Mouse (Mus musculus) lung, adult 2 months (tissue): ENCODE measurements around the gene Slc24a5. TPM values are rescaled to one million over a fixed set of nuclear protein-coding genes. Genes with fewer than 3 reads are reported as not detected.

Experiments
- DNase-seq: peaks from one replicate; pipeline ENCODE4 v3.0.0; 2022
- H3K4me1 ChIP-seq: fragments of 200-500 bp; 2 replicates; pipeline ENCODE4 v1.6.1; 2011; ENCODE audit warnings: low read length; ENCODE audit not compliant: control insufficient read depth, insufficient read depth
- H3K4me3 ChIP-seq: fragments of 200-500 bp; replicated peaks from 2 replicates; pipeline ENCODE3; 2011; ENCODE audit warnings: low read depth, mild to moderate bottlenecking, control low read depth, low read length; ENCODE audit errors: extremely low read depth
- CTCF ChIP-seq: fragments of 200-500 bp; IDR thresholded peaks from 2 replicates; pipeline ENCODE4 v1.5.1; 2011; ENCODE audit warnings: mild to moderate bottlenecking, low read length, control low read depth; ENCODE audit not compliant: insufficient read depth
- POLR2A ChIP-seq: fragments of 200-500 bp; IDR thresholded peaks from 2 replicates; pipeline ENCODE4 v1.6.1; 2011; ENCODE audit warnings: low read depth, mild to moderate bottlenecking, control low read depth, low read length, borderline replicate concordance; ENCODE audit errors: extremely low read depth
- WGBS: fragments of 180-500 bp; shearing (Covaris S2); methylation state at CpG from one replicate; pipeline ENCODE4 v1.1.7; 2018; 5-methylcytosine and 5-hydroxymethylcytosine counted together
- polyA plus RNA-seq: library from polyadenylated mRNA; depleted of rRNA; stranded (reverse); fragments of >200 nt; gene quantifications from 2 replicates; pipeline ENCODE4 v1.2.3, GENCODE M21; 2012; rRNA removed

Slc24a5 gene
- polyA plus RNA-seq: 0.07 TPM in 1 of 2 replicates, not detected in the other

DNA sequence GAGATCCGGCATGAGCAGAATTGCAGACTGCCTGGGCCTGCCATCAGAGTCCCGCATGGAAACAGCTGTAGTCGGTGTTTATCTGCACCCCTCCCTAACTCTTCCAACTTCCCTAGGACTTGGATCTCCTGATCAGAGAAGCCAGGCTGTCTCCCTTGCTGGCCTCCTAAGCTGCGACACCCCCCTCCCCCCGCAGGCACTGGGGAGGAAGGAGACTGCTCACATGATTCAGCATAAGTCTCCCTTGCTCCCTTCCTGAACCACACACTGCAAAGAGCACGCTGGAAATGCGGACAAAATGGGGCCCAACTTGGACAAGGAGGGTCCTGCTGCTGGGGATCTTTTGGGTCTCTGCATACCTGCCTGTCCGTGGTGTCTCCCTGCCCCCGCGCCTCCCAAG, at the start of gene Slc24a5:
TSS of gene Slc24a5 (plus strand) at position 231 of the 400 bp plus-strand sequence.
- TF ChIP-seq CTCF (no peak), POLR2A (no peak)
- DNase-seq: no peak
- H3K4me3 ChIP-seq: no peak within 1 kb of the TSS
- no peaks in the 10 kb centered on the region; the same call in 1 of the 2 replicates for H3K4me1 ChIP-seq
- 44% methylated on average over 10 of the region's 10 CpGs for WGBS

DNA sequence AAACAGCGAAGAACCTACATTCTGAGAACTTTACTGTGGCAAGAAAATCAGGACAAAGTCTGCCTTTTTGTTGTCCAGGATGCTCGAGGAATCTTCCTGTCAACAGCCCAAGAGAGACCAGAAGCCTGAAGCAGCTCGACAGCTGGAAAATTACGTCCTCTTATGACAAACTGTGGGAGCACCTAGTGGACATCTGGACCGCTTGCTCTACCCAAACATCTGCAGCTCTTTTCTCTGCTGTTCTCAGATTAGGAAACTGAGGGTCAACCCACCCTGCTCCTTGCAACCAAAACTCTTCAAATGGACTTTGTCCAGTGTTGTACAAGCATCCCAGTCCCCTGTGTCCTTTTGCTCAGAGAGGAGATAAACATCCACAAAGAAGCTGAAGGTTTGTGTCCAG, 43.5 kb upstream of the Slc24a5 start:
- WGBS: 48% methylated on average over 5 of the region's 5 CpGs
- TF ChIP-seq POLR2A: no peak
- TF ChIP-seq CTCF: no peak
- Histone ChIP-seq H3K4me1 (no peaks in the 10 kb centered on the region; the same call in 1 of the 2 replicates), H3K4me3 (no peak overlapping the region)
- no peak for DNase-seq

DNA sequence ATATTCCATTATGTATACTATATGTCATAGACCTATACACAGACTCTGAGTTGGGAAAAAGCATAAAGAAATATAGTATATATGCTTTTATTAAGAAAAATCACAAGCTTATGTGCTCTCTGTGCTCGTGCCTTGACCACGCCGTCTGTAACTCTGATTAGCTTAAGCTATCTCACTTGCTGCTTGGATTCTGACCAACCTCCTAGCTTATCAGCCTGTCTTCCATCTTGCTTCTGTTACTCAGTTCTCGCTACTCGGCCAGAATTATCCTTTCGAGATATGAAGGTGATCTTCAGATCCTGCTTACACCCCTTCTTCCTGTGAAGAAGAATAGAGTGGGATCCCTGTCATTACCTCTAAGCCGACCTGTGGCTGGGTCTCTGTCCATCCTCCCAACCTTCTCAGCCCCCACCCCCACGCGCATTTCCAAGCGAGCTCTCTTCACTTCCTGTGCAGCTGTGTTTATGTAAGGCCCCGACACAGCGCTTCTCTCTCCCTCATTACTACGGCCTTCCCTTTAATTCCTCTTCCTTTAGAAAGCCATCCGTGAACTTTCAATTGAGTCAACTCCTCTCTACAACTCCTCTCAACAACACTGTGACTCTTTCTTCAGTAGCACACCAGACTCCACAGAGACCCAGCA, 41.4 kb upstream of the Slc24a5 start:
- no peak overlapping the region for H3K4me3 ChIP-seq
- no peak for DNase-seq
- TF ChIP-seq CTCF (no peak), POLR2A (no peak)
- 29% methylated on average over 14 of the region's 14 CpGs for WGBS
- no peaks in the 10 kb centered on the region; the same call in 1 of the 2 replicates for H3K4me1 ChIP-seq

DNA sequence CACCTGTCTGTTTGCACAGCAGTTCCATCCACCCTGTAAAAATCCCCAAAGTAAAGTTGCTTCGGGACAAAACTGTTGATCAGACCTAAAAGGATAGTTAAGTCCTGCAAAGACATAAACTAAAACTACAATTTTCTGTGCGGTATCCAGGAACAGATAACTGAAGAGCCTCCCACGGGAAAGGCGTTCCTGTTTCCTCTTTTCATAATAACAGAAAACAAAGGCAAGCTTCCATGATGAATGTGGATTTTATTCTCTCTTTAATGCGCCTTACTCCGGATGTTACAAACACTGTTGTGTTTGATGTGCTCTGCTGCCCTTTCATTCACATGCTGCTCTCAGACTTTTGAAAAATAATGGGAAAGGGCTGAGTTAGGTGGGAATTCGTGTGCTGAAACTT, 37.3 kb upstream of the Slc24a5 start:
- H3K4me1 ChIP-seq: no peaks in the 10 kb centered on the region; the same call in 1 of the 2 replicates
- 39% methylated on average over 7 of the region's 7 CpGs for WGBS
- TF ChIP-seq CTCF: no peak
- no peak for TF ChIP-seq POLR2A
- no peak overlapping the region for H3K4me3 ChIP-seq
- no peak for DNase-seq

DNA sequence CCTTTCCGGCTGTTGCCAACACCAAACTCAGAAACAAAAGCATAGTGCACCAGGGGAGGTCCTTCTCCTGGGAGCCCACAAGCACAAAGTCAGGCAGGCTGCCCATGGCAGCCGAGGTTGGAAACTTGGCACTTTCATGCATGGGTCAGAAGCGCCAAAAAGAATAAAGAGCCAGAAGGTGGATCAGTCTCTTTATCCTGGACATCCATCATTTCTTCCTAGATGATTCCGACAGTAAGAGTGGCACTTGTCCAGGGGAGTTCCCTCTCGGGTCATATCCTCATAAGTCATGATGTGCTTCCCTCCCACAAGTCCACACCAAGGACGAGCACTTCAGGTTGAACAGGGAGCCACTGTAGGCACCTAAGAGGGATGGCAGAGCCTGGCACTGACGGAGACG, 36.8 kb upstream of the Slc24a5 start:
- Histone ChIP-seq H3K4me3 (no peak overlapping the region), H3K4me1 (no peaks in the 10 kb centered on the region; the same call in 1 of the 2 replicates)
- 52% methylated on average over 8 of the region's 8 CpGs for WGBS
- TF ChIP-seq CTCF (no peak), POLR2A (no peak)
- no peak for DNase-seq

DNA sequence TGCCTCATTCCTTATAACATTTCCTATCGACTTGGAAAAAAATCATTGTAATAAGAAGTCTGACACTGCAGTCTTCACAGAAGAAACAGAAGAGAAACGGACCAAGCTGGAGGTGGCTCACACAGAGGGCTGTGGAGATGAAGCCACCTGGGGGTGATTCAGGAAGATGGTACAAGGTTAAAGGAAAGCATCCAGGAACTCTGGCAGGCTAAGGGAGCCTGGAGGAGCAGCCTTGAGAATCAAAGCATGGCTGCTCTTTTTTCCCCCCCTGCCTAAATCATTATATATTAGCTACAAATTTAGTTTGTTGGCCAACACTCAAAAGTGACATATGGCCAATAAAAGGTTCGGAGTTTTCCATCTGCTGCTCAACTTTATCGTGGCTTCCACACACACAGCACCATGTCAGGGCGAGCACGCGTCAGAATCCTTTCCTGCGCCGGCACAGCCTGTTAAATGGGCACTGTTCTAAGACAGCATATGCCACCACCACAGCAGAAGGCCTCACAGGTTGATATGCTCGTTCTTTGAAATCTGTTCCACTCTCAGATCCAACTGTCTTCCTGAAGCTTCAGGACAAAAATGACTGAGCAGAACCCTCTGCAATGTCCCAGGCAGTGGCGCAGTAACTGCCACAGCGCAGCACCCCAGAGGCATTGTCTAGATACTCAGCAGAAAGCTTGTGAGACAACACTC, 36.2 kb upstream of the Slc24a5 start:
- no peak for TF ChIP-seq POLR2A
- no peak for TF ChIP-seq CTCF
- no peak overlapping the region for H3K4me3 ChIP-seq
- WGBS: 81% methylated on average over 12 of the region's 12 CpGs
- no peak for DNase-seq
- H3K4me1 ChIP-seq: no peaks in the 10 kb centered on the region

DNA sequence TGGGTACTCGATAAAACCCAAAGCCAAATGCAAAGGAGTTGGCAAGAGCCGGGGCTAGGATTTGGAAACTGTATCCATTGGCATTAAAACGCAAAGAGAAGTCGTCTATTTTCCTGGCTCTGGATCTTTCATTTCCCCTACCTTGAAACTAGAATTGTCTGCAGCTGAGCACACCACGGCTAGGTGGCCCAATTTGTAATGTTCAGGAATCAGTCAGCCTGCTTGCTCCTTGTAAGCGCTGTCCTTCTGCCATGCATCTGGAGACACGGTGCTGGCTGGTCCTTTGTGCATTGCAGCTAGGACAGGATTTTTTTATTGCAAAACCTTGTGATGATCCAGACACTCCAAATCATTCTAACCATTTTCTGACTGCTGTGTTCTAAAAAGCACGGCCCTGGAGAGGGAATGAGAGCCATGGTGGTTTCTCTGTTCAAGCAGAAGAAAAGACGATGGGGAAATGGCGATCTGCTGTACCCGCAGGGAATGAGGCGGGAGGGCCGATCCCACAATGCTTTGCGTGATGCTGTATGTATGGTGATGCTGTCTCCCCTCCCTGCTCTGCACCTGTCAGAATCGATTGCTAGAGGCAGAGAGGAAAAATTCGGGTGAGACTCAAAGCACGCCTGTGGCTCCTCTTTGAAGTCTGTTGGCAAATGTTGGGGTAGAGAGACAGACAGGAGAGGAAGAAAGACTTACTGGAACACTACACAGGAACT, 35.5 kb upstream of the Slc24a5 start:
- DNase-seq: no peak
- H3K4me1 ChIP-seq: no peaks in the 10 kb centered on the region
- H3K4me3 ChIP-seq: no peak overlapping the region
- WGBS: 80% methylated on average over 17 of the region's 17 CpGs
- TF ChIP-seq CTCF (no peak), POLR2A (no peak)

DNA sequence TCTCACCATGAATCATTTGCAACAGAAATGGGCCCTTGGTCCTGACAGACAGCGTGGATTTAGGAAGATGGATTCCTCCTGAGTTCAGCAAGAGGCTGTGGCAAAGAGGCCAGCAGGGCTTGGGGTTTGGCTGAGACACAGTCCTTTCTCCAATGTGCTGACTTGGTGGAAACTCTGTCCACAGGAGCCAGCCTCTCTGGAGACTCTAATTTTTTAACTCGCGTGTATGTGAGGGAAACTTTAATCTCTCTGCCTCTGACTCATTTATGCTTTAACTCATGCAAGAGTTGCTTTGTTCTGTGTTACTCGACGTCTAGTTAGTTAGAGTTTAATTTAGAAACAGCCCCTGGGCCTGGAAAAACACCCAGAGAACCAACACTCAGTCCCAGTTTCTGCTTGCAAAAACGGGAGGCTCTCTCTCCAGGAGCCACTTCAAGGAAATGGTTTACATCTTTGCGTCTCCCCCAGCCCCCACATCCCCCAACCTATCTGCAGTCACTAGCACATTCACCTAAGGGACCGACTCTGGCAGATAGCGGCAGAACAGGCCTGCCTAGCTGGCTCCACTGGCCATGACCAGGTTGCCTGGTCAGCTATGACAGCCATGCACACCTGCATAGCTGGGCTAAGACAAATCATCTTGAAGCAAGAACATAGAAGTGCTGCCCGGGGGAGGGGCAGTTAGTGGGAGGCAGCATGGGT, 34.7 kb upstream of the Slc24a5 start:
- DNase-seq: no peak
- 59% methylated on average over 10 of the region's 10 CpGs for WGBS
- TF ChIP-seq POLR2A: no peak
- no peak for TF ChIP-seq CTCF
- Histone ChIP-seq H3K4me1 (no peaks in the 10 kb centered on the region), H3K4me3 (no peak overlapping the region)

DNA sequence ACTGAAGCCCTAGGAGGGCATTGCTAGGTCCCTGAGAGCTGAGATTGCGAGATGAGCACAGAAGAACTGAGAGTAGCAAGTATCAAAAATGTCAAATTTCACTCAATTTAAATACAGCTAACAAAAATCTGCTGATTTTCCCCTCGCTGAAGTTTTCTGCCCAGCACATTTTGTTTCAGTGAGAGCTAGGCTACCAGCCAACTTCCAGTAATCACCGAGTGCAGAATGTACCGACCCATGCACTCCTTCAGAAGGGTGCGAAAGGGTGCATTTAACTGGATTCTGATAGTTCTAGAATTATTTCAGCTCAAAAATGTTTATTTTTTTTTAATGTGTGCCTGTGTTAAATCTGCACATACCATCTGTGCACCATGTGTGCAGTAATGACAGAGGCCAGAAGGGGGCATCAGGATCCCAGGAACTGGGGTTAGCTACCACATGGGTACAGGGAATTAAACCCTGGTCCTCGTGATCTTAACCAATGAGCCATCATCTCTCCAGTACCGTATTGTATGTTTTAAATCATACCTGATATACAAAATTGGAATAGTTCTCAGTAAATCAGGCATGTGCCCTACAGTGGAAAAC, 12.5 kb upstream of the Slc24a5 start:
- no peak for DNase-seq
- Histone ChIP-seq H3K4me3 (no peak overlapping the region), H3K4me1 (no peaks in the 10 kb centered on the region)
- 80% methylated on average over 7 of the region's 7 CpGs for WGBS
- no peak for TF ChIP-seq POLR2A
- TF ChIP-seq CTCF: no peak
